Mouse (Mus musculus): ENCODE data around the gene Mars. TPM values are rescaled to one million over a fixed set of nuclear protein-coding genes. Genes with fewer than 3 reads are reported as not detected.
"Not testable (repeated sequence)": the region's sequence is repeated elsewhere in the genome, so short reads cannot be mapped to it uniquely, and the experiment has no call there.

The Mars gene
- polyA plus RNA-seq, 1 experiment: 47.7 TPM

- no peak for DNase-seq (ENCODE audit: low spot score)
Measured at GRCm38 (mm10) chr10:127337536-127338099, 26.0 kb upstream of the Mars start.

GRCm38 (mm10) chr10:127336952-127337351, 25.4 kb upstream of the Mars start:
- no peak for DNase-seq (ENCODE audit: low spot score)

- DNase-seq (ENCODE audit: low spot score): no peak
Measured at GRCm38 (mm10) chr10:127335271-127335670, 23.7 kb upstream of the Mars start.

- DNase-seq (ENCODE audit: low spot score): no peak
Measured at GRCm38 (mm10) chr10:127333152-127333551, 21.6 kb upstream of the Mars start.

GRCm38 (mm10) chr10:127332211-127332874, 20.8 kb upstream of the Mars start:
- no peak for DNase-seq (ENCODE audit: low spot score)

- no peak for DNase-seq (ENCODE audit: low spot score)
Measured at GRCm38 (mm10) chr10:127330212-127330611, 18.6 kb upstream of the Mars start.

GRCm38 (mm10) chr10:127327461-127328145, 16.0 kb upstream of the Mars start:
- DNase-seq (ENCODE audit: low spot score): no peak

GRCm38 (mm10) chr10:127326828-127327227, 15.2 kb upstream of the Mars start:
- no peak for DNase-seq (ENCODE audit: low spot score)

GRCm38 (mm10) chr10:127326017-127326801, 14.6 kb upstream of the Mars start:
- DNase-seq (ENCODE audit: low spot score): no peak

- no peak for DNase-seq (ENCODE audit: low spot score)
Measured at GRCm38 (mm10) chr10:127325454-127326016, 13.9 kb upstream of the Mars start.

GRCm38 (mm10) chr10:127324495-127324894, 12.9 kb upstream of the Mars start:
- no peak for DNase-seq (ENCODE audit: low spot score)

- no peak for DNase-seq (ENCODE audit: low spot score)
Measured at GRCm38 (mm10) chr10:127323131-127323855, 11.7 kb upstream of the Mars start.

- no peak for DNase-seq (ENCODE audit: low spot score)
Measured at GRCm38 (mm10) chr10:127322669-127323068, 11.1 kb upstream of the Mars start.

- no peak for DNase-seq (ENCODE audit: low spot score)
Measured at GRCm38 (mm10) chr10:127322178-127322577, 10.6 kb upstream of the Mars start.

- DNase-seq (ENCODE audit: low spot score): no peak
Measured at GRCm38 (mm10) chr10:127321621-127322020, 10.0 kb upstream of the Mars start, which contains the start of gene Arhgap9. Arhgap9 (plus strand) TSS chr10:127321964.

- DNase-seq (ENCODE audit: low spot score): no peak
Measured at GRCm38 (mm10) chr10:127319969-127320368, 8.4 kb upstream of the Mars start.

GRCm38 (mm10) chr10:127318009-127318408, 6.4 kb upstream of the Mars start:
- no peak for DNase-seq (ENCODE audit: low spot score)

GRCm38 (mm10) chr10:127317277-127317676, 5.7 kb upstream of the Mars start:
- no peak for DNase-seq (ENCODE audit: low spot score)

GRCm38 (mm10) chr10:127314950-127315349, 3.4 kb upstream of the Mars start:
- not testable (repeated sequence) for DNase-seq (ENCODE audit: low spot score)

- not testable (repeated sequence) for DNase-seq (ENCODE audit: low spot score)
Measured at GRCm38 (mm10) chr10:127313516-127313915, 1.9 kb upstream of the Mars start.

- no peak for DNase-seq (ENCODE audit: low spot score)
Measured at GRCm38 (mm10) chr10:127312858-127313257, 1.3 kb upstream of the Mars start.

Data from urinary bladder, adult 2 months (tissue).